Mouse (Mus musculus) thymus, adult 2 months (tissue): ENCODE results near the gene Rnf4. TPM values are rescaled to one million over a fixed set of nuclear protein-coding genes. Genes with fewer than 3 reads are reported as not detected.

Source experiments
- DNase-seq: peaks from one replicate; pipeline ENCODE4 v3.0.0; 2021
- H3K27ac ChIP-seq: fragments of 200-500 bp; 2 replicates; pipeline ENCODE4 v1.5.1; 2012; ENCODE audit warnings: low read length, control low read depth; ENCODE audit not compliant: control insufficient read depth, insufficient read depth
- H3K27me3 ChIP-seq: fragments of 200-500 bp; 2 replicates; pipeline ENCODE4 v1.6.1; 2012; ENCODE audit warnings: mild to moderate bottlenecking, low read length, moderate library complexity, mixed read lengths; ENCODE audit not compliant: control insufficient read depth, insufficient read depth
- H3K36me3 ChIP-seq: fragments of 200-500 bp; 2 replicates; pipeline ENCODE4 v1.6.1; 2012; ENCODE audit warnings: mild to moderate bottlenecking, low read length, moderate library complexity; ENCODE audit not compliant: control insufficient read depth, insufficient read depth
- H3K4me1 ChIP-seq: fragments of 200-500 bp; replicated peaks from 2 replicates; pipeline ENCODE4 v1.6.1; 2012; ENCODE audit warnings: low read length; ENCODE audit not compliant: control insufficient read depth, insufficient read depth
- H3K4me3 ChIP-seq: fragments of 200-500 bp; 2 replicates; pipeline ENCODE4 v1.5.1; 2012; ENCODE audit warnings: mild to moderate bottlenecking, low read length, control low read depth, moderate library complexity; ENCODE audit not compliant: control insufficient read depth, insufficient read depth
- CTCF ChIP-seq: fragments of 200-500 bp; IDR thresholded peaks from 2 replicates; pipeline ENCODE4 v1.5.1; 2012; ENCODE audit warnings: mild to moderate bottlenecking, control low read depth, low read length, moderate library complexity, borderline replicate concordance; ENCODE audit not compliant: control insufficient read depth, poor library complexity, insufficient read depth; ENCODE audit errors: extremely low read depth
- POLR2A ChIP-seq: fragments of 200-500 bp; IDR thresholded peaks from 2 replicates; pipeline ENCODE4 v1.6.1; 2012; ENCODE audit warnings: mild to moderate bottlenecking, low read length, control low read depth, moderate library complexity; ENCODE audit not compliant: control insufficient read depth, poor library complexity, insufficient read depth; ENCODE audit errors: extremely low read depth
- WGBS: fragments of 180-500 bp; shearing (Covaris S2); methylation state at CpG from one replicate; pipeline ENCODE4 v1.1.7; 2018; 5-methylcytosine and 5-hydroxymethylcytosine counted together
- polyA plus RNA-seq: library from polyadenylated mRNA; depleted of rRNA; stranded (reverse); fragments of >200 nt; gene quantifications from 2 replicates; pipeline ENCODE4 v1.2.3, GENCODE M21; 2012

Rnf4 gene
- polyA plus RNA-seq, 1 experiment: 125 TPM

GRCm38 (mm10) chr5:34335539-34336096 lies 471 bp upstream of the Rnf4 start:
- Histone ChIP-seq H3K27me3 (no peaks in the 10 kb centered on the region), H3K27ac (peak overlapping the region; percentile 70; the same call in 1 of the 2 replicates), H3K4me1 (peaks cover 6% of the 10 kb centered on the region), H3K36me3 (no peaks in the 10 kb centered on the region), H3K4me3 (peak overlapping the region; percentile 73)
- DNase-seq: no peak
- 0 out of 2 replicates have a peak, but pooled peaks have one; percentile 3 for TF ChIP-seq CTCF
- no peak for TF ChIP-seq POLR2A
- 2% methylated on average over 21 of the region's 21 CpGs for WGBS

- Histone ChIP-seq H3K4me1 (peaks cover 6% of the 10 kb centered on the region), H3K36me3 (no peaks in the 10 kb centered on the region), H3K27ac (peak overlapping the region; percentile 63), H3K27me3 (no peaks in the 10 kb centered on the region), H3K4me3 (peak overlapping the region; percentile 77)
- DNase-seq: peak; percentile 69
- under 1% methylated on average over 42 of the region's 42 CpGs for WGBS
- TF ChIP-seq POLR2A: no peak
- TF ChIP-seq CTCF: no peak
Observed at GRCm38 (mm10) chr5:34336775-34337450, 824 bp downstream of the Rnf4 start.

GRCm38 (mm10) chr5:34340246-34340645 lies 4.2 kb downstream of the Rnf4 start:
- DNase-seq: no peak
- H3K4me3 ChIP-seq: no peak overlapping the region
- no peaks in the 10 kb centered on the region for H3K27me3 ChIP-seq
- no peak overlapping the region for H3K27ac ChIP-seq
- H3K4me1 ChIP-seq: peaks cover 6% of the 10 kb centered on the region
- TF ChIP-seq CTCF (no peak), POLR2A (no peak)
- peaks cover 26% of the 10 kb centered on the region for H3K36me3 ChIP-seq
- WGBS: 97% methylated on average over 6 of the region's 6 CpGs

- Histone ChIP-seq H3K27ac (no peak overlapping the region), H3K4me1 (no peaks in the 10 kb centered on the region), H3K36me3 (peaks cover 86% of the 10 kb centered on the region), H3K27me3 (no peaks in the 10 kb centered on the region), H3K4me3 (no peak overlapping the region)
- 100% methylated on average over 3 of the region's 3 CpGs for WGBS
- DNase-seq: no peak
- TF ChIP-seq POLR2A (no peak), CTCF (no peak)
Observed at GRCm38 (mm10) chr5:34352084-34352631, 16.1 kb downstream of the Rnf4 start.

- H3K4me3 ChIP-seq: no peak overlapping the region
- no peaks in the 10 kb centered on the region for H3K27me3 ChIP-seq
- 96% methylated on average over 3 of the region's 3 CpGs for WGBS
- H3K4me1 ChIP-seq: no peaks in the 10 kb centered on the region
- no peak for TF ChIP-seq CTCF
- TF ChIP-seq POLR2A: no peak
- H3K36me3 ChIP-seq: peaks cover 20% of the 10 kb centered on the region
- no peak for DNase-seq
- H3K27ac ChIP-seq: no peak overlapping the region
Observed at GRCm38 (mm10) chr5:34360261-34360660, 24.2 kb downstream of the Rnf4 start.

- Histone ChIP-seq H3K4me1 (no peaks in the 10 kb centered on the region), H3K36me3 (peaks cover 7% of the 10 kb centered on the region), H3K27ac (no peak overlapping the region), H3K4me3 (no peak overlapping the region), H3K27me3 (no peaks in the 10 kb centered on the region)
- DNase-seq: no peak
- no peak for TF ChIP-seq CTCF
- no peak for TF ChIP-seq POLR2A
Observed at GRCm38 (mm10) chr5:34363115-34363514, 27.0 kb downstream of the Rnf4 start.
